Mouse (Mus musculus) myocyte (in vitro differentiated cells): ENCODE data around the gene Mdm2. TPM values are rescaled to one million over a fixed set of nuclear protein-coding genes. Genes with fewer than 3 reads are reported as not detected.

Experiments used
- H3K27me3 ChIP-seq: one replicate; pipeline ENCODE4 v1.6.1; 2011; ENCODE audit not compliant: control insufficient read depth, insufficient read depth, insufficient read length
- H3K36me3 ChIP-seq: one replicate; pipeline ENCODE4 v1.6.1; 2011; ENCODE audit not compliant: control insufficient read depth, insufficient read depth
- H3K4me2 ChIP-seq: one replicate; pipeline ENCODE4 v1.6.1; 2011; ENCODE audit warnings: low read depth, control low read depth
- H3K4me3 ChIP-seq: one replicate; pipeline ENCODE4 v1.5.1; 2011; ENCODE audit warnings: mild to moderate bottlenecking, control low read depth, moderate library complexity
- H3K79me2 ChIP-seq: one replicate; pipeline ENCODE4 v1.6.1; 2011; ENCODE audit not compliant: control insufficient read depth, insufficient read depth
- H3ac ChIP-seq: one replicate; pipeline ENCODE4 v1.6.1; 2011; ENCODE audit not compliant: control insufficient read depth, insufficient read length
- CEBPB ChIP-seq: IDR thresholded peaks from 2 replicates; pipeline ENCODE4 v1.6.1; 2011; ENCODE audit warnings: mild to moderate bottlenecking, moderate library complexity; ENCODE audit not compliant: poor library complexity, insufficient read depth, severe bottlenecking
- E2F4 ChIP-seq: IDR thresholded peaks from one replicate; pipeline ENCODE4 v1.6.1; 2011; ENCODE audit warnings: mild to moderate bottlenecking, control low read depth, moderate library complexity; ENCODE audit not compliant: insufficient read depth
- MAX ChIP-seq: IDR thresholded peaks from one replicate; pipeline ENCODE4 v1.6.1; 2011; ENCODE audit warnings: low read depth, mild to moderate bottlenecking, control low read depth
- MYOD1 ChIP-seq, 3 experiments: IDR thresholded peaks; one replicate each; pipeline ENCODE4 v1.6.1; 2011; ENCODE audit warnings: control low read depth in 2 of 3, low read depth in 2 of 3, mild to moderate bottlenecking in 2 of 3, moderate library complexity in 1 of 3; ENCODE audit not compliant: insufficient read length in 2 of 3, control insufficient read depth in 1 of 3
- MYOG ChIP-seq, 3 experiments: IDR thresholded peaks; one replicate each; pipeline ENCODE4 v1.6.1; 2011; ENCODE audit warnings: control low read depth in 2 of 3, low read depth in 2 of 3, mild to moderate bottlenecking in 2 of 3; ENCODE audit not compliant: insufficient read length in 2 of 3, control insufficient read depth in 1 of 3, insufficient read depth in 1 of 3
- POLR2A ChIP-seq: IDR thresholded peaks from one replicate; pipeline ENCODE4 v1.6.1; 2011; ENCODE audit warnings: low read depth, mild to moderate bottlenecking, control low read depth, moderate library complexity; ENCODE audit not compliant: insufficient read length
- POLR2AphosphoS2 ChIP-seq: IDR thresholded peaks from one replicate; pipeline ENCODE4 v1.6.1; 2011; ENCODE audit warnings: low read depth, control low read depth; ENCODE audit not compliant: insufficient read length
- REST ChIP-seq: IDR thresholded peaks from one replicate; pipeline ENCODE4 v1.6.1; 2011; ENCODE audit warnings: mild to moderate bottlenecking, control low read depth, moderate library complexity; ENCODE audit not compliant: insufficient read depth, insufficient read length
- SRF ChIP-seq: IDR thresholded peaks from one replicate; pipeline ENCODE4 v1.6.1; 2011; ENCODE audit warnings: low read depth; ENCODE audit not compliant: control insufficient read depth, insufficient read length
- TCF12 ChIP-seq: IDR thresholded peaks from one replicate; pipeline ENCODE4 v1.6.1; 2011; ENCODE audit warnings: mild to moderate bottlenecking, control low read depth; ENCODE audit not compliant: poor library complexity, insufficient read depth, severe bottlenecking
- TCF3 ChIP-seq: IDR thresholded peaks from one replicate; pipeline ENCODE4 v1.6.1; 2011; ENCODE audit warnings: low read depth, control low read depth; ENCODE audit not compliant: insufficient read length
- USF1 ChIP-seq: IDR thresholded peaks from one replicate; pipeline ENCODE4 v1.6.1; 2011; ENCODE audit warnings: low read depth, mild to moderate bottlenecking, control low read depth, moderate library complexity
- polyA plus RNA-seq: library from polyadenylated mRNA; unstranded; fragments of >200 nt; fragmentation: generic; extraction: Trizol; gene quantifications from one replicate; pipeline ENCODE4 v1.2.1, GENCODE M21; 2012; ENCODE audit warnings: missing spikeins

Gene Mdm2
- polyA plus RNA-seq, 1 experiment = 23.2 TPM

GRCm38 (mm10) chr10:117643711-117644428, 66.7 kb downstream of the Mdm2 start:
- TF ChIP-seq CEBPB (no peak), USF1 (no peak), E2F4 (no peak), MYOD1 (IDR thresholded peaks at IDR 0.05; ENCODE audit: control insufficient read depth in 1 of 3, insufficient read length in 2 of 3, low read depth in 2 of 3) (no peak), POLR2AphosphoS2 (no peak), MAX (no peak), TCF3 (no peak), POLR2A (no peak), SRF (no peak)
- no peak overlapping the region for H3K4me3 ChIP-seq
- H3ac ChIP-seq = no peak overlapping the region
- H3K27me3 ChIP-seq = peaks cover 14% of the 10 kb centered on the region
- H3K4me2 ChIP-seq = no peak overlapping the region
- no peaks in the 10 kb centered on the region for H3K79me2 ChIP-seq
- H3K36me3 ChIP-seq = no peaks in the 10 kb centered on the region

DNA sequence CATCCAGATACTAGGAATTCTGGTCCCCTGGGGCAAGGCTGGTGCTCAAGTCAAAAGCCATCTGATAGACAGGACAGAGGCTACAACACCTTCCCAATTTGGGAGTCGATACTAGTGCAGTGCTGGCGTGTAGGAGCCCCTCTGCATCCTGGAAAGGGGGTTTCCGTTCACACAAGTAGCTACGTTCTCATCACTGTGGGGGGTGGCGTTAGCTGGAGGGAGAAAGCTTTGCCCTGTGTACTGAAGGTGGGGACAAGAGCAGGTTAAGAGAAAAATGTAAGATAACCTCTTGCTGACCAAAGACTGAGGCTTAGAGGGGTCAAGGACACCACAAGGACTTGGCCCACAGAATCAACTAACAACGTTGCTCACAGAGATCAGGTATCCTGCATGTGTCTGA, 67.3 kb downstream of the Mdm2 start:
- Histone ChIP-seq H3K4me2 (no peak overlapping the region), H3K36me3 (no peaks in the 10 kb centered on the region), H3K4me3 (no peak overlapping the region), H3K27me3 (peaks cover 14% of the 10 kb centered on the region), H3ac (no peak overlapping the region), H3K79me2 (no peaks in the 10 kb centered on the region)
- TF ChIP-seq MYOD1 (IDR thresholded peaks at IDR 0.05; ENCODE audit: control insufficient read depth in 1 of 3, insufficient read length in 2 of 3, low read depth in 2 of 3) (no peak), TCF12 (no peak), CEBPB (no peak), POLR2AphosphoS2 (no peak), MYOG (IDR thresholded peaks at IDR 0.05; ENCODE audit: control insufficient read depth in 1 of 3, insufficient read depth in 1 of 3, insufficient read length in 2 of 3, low read depth in 2 of 3) (no peak), POLR2A (no peak), REST (no peak), E2F4 (no peak), USF1 (no peak), TCF3 (no peak), SRF (no peak), MAX (no peak)

DNA sequence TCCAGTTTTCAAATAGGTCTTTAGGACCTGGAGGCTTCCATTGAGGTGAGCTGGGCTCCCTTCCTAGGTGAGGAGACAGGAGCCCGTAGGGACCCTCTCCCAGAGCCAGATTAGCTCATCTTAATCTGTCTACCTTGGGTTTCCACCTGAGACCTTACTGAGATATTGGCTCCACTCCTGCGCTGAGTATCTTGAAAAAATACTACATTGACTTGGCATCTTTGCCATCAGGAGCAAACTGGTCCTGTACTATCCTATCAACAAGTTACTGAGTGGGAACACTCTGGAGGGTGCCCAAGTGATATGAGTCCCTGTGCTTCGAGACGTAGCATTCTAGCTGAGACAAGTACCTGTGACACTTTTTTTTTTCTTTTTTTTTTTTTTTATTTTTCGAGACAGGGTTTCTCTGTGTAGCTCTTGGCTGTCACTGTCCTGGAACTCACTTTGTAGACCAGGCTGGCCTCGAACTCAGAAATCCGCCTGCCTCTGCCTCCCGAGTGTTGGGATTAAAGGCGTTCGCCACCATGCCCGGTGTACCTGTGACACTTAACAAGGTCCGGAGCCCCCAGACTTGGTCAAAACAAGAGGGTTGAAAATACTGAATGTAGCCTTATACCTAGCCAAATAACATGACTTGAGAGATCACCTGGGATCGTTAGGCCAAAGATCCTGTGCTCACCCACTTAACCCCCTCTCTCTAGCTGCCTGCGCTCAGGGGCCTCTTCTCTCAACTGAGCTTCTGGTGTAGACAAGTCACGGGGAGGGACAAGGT, 67.9 kb downstream of the Mdm2 start:
- TF ChIP-seq MYOG (IDR thresholded peaks at IDR 0.05; ENCODE audit: control insufficient read depth in 1 of 3, insufficient read depth in 1 of 3, insufficient read length in 2 of 3, low read depth in 2 of 3) (no peak), MYOD1 (IDR thresholded peaks at IDR 0.05; ENCODE audit: control insufficient read depth in 1 of 3, insufficient read length in 2 of 3, low read depth in 2 of 3) (no peak), E2F4 (no peak), TCF3 (no peak)
- no peaks in the 10 kb centered on the region for H3K79me2 ChIP-seq
- H3K27me3 ChIP-seq = peaks cover 14% of the 10 kb centered on the region
- H3K36me3 ChIP-seq = no peaks in the 10 kb centered on the region
- no peak overlapping the region for H3K4me2 ChIP-seq
- no peak overlapping the region for H3ac ChIP-seq
- H3K4me3 ChIP-seq = no peak overlapping the region

DNA sequence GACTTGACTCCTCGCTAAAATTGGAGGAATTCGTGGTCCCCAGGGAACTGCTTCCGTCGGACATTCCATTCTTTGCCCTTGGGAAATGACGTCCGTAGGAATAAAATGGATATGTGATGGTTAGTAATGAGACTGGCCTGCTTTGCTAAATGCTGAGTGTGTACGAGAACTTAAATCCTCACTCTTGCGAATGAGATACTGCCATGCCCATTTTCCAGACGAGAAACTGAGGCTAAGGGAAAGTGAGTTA, 68.4 kb downstream of the Mdm2 start:
- TF ChIP-seq CEBPB (no peak), TCF3 (no peak), MYOD1 (IDR thresholded peaks at IDR 0.05; ENCODE audit: control insufficient read depth in 1 of 3, insufficient read length in 2 of 3, low read depth in 2 of 3) (no peak), TCF12 (no peak), E2F4 (no peak), USF1 (no peak), MAX (no peak), SRF (no peak)
- peaks cover 14% of the 10 kb centered on the region for H3K27me3 ChIP-seq
- H3K4me2 ChIP-seq = no peak overlapping the region
- no peaks in the 10 kb centered on the region for H3K36me3 ChIP-seq
- H3K79me2 ChIP-seq = no peaks in the 10 kb centered on the region
- H3K4me3 ChIP-seq = no peak overlapping the region
- H3ac ChIP-seq = no peak overlapping the region

- Histone ChIP-seq H3K36me3 (no peaks in the 10 kb centered on the region), H3K27me3 (peaks cover 14% of the 10 kb centered on the region), H3K79me2 (no peaks in the 10 kb centered on the region), H3K4me3 (no peak overlapping the region), H3ac (no peak overlapping the region), H3K4me2 (no peak overlapping the region)
- TF ChIP-seq MYOD1 (IDR thresholded peaks at IDR 0.05; ENCODE audit: control insufficient read depth in 1 of 3, insufficient read length in 2 of 3, low read depth in 2 of 3) = no peak
- no peak for TF ChIP-seq E2F4
- no peak for TF ChIP-seq MYOG (IDR thresholded peaks at IDR 0.05; ENCODE audit: control insufficient read depth in 1 of 3, insufficient read depth in 1 of 3, insufficient read length in 2 of 3, low read depth in 2 of 3)
- TF ChIP-seq SRF = no peak
- TF ChIP-seq MAX = no peak
- no peak for TF ChIP-seq USF1
- no peak for TF ChIP-seq TCF12
- TF ChIP-seq TCF3 = no peak
These were observed 69.0 kb downstream of the Mdm2 start for GRCm38 (mm10) chr10:117641400-117642200.
